Mouse (Mus musculus) testis, adult 2 months (tissue): ENCODE measurements around the gene Faap20. TPM values are rescaled to one million over a fixed set of nuclear protein-coding genes. Genes with fewer than 3 reads are reported as not detected.

ENCODE experiments used
- H3K27ac ChIP-seq: fragments of 200-500 bp; 2 replicates; pipeline ENCODE4 v1.5.1; 2012; ENCODE audit warnings: low read depth, low read length; ENCODE audit not compliant: control insufficient read depth, insufficient read depth
- H3K27me3 ChIP-seq: fragments of 200-500 bp; 2 replicates; pipeline ENCODE4 v1.6.1; 2012; ENCODE audit warnings: mild to moderate bottlenecking, low read length, moderate library complexity; ENCODE audit not compliant: control insufficient read depth, insufficient read depth
- H3K36me3 ChIP-seq: fragments of 200-500 bp; 2 replicates; pipeline ENCODE4 v1.6.1; 2012; ENCODE audit warnings: mild to moderate bottlenecking, low read length; ENCODE audit not compliant: control insufficient read depth, insufficient read depth
- H3K4me1 ChIP-seq: fragments of 200-500 bp; 2 replicates; pipeline ENCODE4 v1.6.1; 2012; ENCODE audit warnings: low read length; ENCODE audit not compliant: control insufficient read depth, insufficient read depth
- H3K4me3 ChIP-seq: fragments of 200-500 bp; 2 replicates; pipeline ENCODE4 v1.5.1; 2012; ENCODE audit warnings: low read depth, mild to moderate bottlenecking, low read length, moderate library complexity, mixed read lengths; ENCODE audit not compliant: control insufficient read depth
- CTCF ChIP-seq: fragments of 200-500 bp; IDR thresholded peaks from 2 replicates; pipeline ENCODE4 v1.5.1; 2012; ENCODE audit warnings: low read depth, mild to moderate bottlenecking, inconsistent platforms, low read length, moderate library complexity; ENCODE audit not compliant: control insufficient read depth, insufficient read depth, insufficient replicate concordance
- POLR2A ChIP-seq: fragments of 200-500 bp; IDR thresholded peaks from 2 replicates; pipeline ENCODE4 v1.6.1; 2012; ENCODE audit warnings: low read depth, mild to moderate bottlenecking, inconsistent platforms, low read length, moderate library complexity; ENCODE audit not compliant: control insufficient read depth
- polyA plus RNA-seq: library from polyadenylated mRNA; depleted of rRNA; stranded (reverse); fragments of >200 nt; gene quantifications from 2 replicates; pipeline ENCODE4 v1.2.3, GENCODE M21; 2012

The Faap20 gene
- polyA plus RNA-seq, 1 experiment: 12.4 TPM

- H3K4me3 ChIP-seq: no peak overlapping the region
- H3K4me1 ChIP-seq: peaks cover 8% of the 10 kb centered on the region
- no peak overlapping the region for H3K27ac ChIP-seq
- no peak for TF ChIP-seq CTCF
- no peak for TF ChIP-seq POLR2A
- H3K36me3 ChIP-seq: no peaks in the 10 kb centered on the region
- no peaks in the 10 kb centered on the region for H3K27me3 ChIP-seq
These were observed 40.1 kb upstream of the Faap20 start for GRCm38 (mm10) chr4:155209494-155209893.

- H3K36me3 ChIP-seq: no peaks in the 10 kb centered on the region
- H3K4me1 ChIP-seq: peaks cover 17% of the 10 kb centered on the region
- no peak overlapping the region for H3K27ac ChIP-seq
- H3K27me3 ChIP-seq: no peaks in the 10 kb centered on the region
- no peak for TF ChIP-seq POLR2A
- no peak for TF ChIP-seq CTCF
- H3K4me3 ChIP-seq: no peak overlapping the region
These were observed 36.4 kb upstream of the Faap20 start for GRCm38 (mm10) chr4:155213052-155213751.

GRCm38 (mm10) chr4:155213752-155214054, 35.9 kb upstream of the Faap20 start:
- Histone ChIP-seq H3K4me3 (no peak overlapping the region), H3K4me1 (peaks cover 17% of the 10 kb centered on the region), H3K27me3 (no peaks in the 10 kb centered on the region), H3K36me3 (no peaks in the 10 kb centered on the region), H3K27ac (no peak overlapping the region)
- TF ChIP-seq CTCF: no peak
- TF ChIP-seq POLR2A: no peak

GRCm38 (mm10) chr4:155214188-155214587, 35.4 kb upstream of the Faap20 start:
- TF ChIP-seq CTCF: no peak
- no peak for TF ChIP-seq POLR2A
- H3K4me3 ChIP-seq: no peak overlapping the region
- H3K27ac ChIP-seq: no peak overlapping the region
- no peaks in the 10 kb centered on the region for H3K36me3 ChIP-seq
- no peaks in the 10 kb centered on the region for H3K27me3 ChIP-seq
- peaks cover 17% of the 10 kb centered on the region for H3K4me1 ChIP-seq

GRCm38 (mm10) chr4:155214793-155215192, 34.8 kb upstream of the Faap20 start:
- Histone ChIP-seq H3K27me3 (no peaks in the 10 kb centered on the region), H3K4me1 (peaks cover 17% of the 10 kb centered on the region), H3K4me3 (no peak overlapping the region), H3K36me3 (no peaks in the 10 kb centered on the region), H3K27ac (no peak overlapping the region)
- TF ChIP-seq POLR2A (no peak), CTCF (no peak)

GRCm38 (mm10) chr4:155215203-155215602, 34.4 kb upstream of the Faap20 start:
- no peak overlapping the region for H3K4me3 ChIP-seq
- no peak overlapping the region; the same call in 1 of the 2 replicates for H3K27ac ChIP-seq

GRCm38 (mm10) chr4:155215773-155216630, 33.6 kb upstream of the Faap20 start:
- TF ChIP-seq POLR2A: no peak
- TF ChIP-seq CTCF: no peak
- no peaks in the 10 kb centered on the region for H3K36me3 ChIP-seq
- H3K4me1 ChIP-seq: peaks cover 19% of the 10 kb centered on the region
- no peak overlapping the region for H3K27ac ChIP-seq
- H3K4me3 ChIP-seq: no peak overlapping the region
- H3K27me3 ChIP-seq: no peaks in the 10 kb centered on the region

More at GRCm38 (mm10) chr4:155215203-155215602, 34.4 kb upstream of the Faap20 start:
- TF ChIP-seq POLR2A: no peak
- no peak for TF ChIP-seq CTCF
- Histone ChIP-seq H3K36me3 (no peaks in the 10 kb centered on the region), H3K27me3 (no peaks in the 10 kb centered on the region), H3K4me1 (peaks cover 19% of the 10 kb centered on the region)
